Mouse (Mus musculus) heart, postnatal 10 days (tissue): ENCODE measurements around the gene Oosp2. TPM values are rescaled to one million over a fixed set of nuclear protein-coding genes. Genes with fewer than 3 reads are reported as not detected.

ENCODE experiments used
- DNase-seq, 2 experiments: peaks; one replicate each; pipeline ENCODE4 v3.0.0; 2021
- intact Hi-C: fragments of 180-260 bp; cut with DNase I; formaldehyde crosslinking; loops from one replicate; pipeline ENCODE4 v1.15.1; 2025
- total RNA-seq, 2 experiments: library from RNA; stranded (reverse); gene quantifications; 2 replicates each; pipeline ENCODE4 v1.2.3; 2021

Gene Oosp2
- total RNA-seq, 2 experiments from 2014 or later: not detected

DNA sequence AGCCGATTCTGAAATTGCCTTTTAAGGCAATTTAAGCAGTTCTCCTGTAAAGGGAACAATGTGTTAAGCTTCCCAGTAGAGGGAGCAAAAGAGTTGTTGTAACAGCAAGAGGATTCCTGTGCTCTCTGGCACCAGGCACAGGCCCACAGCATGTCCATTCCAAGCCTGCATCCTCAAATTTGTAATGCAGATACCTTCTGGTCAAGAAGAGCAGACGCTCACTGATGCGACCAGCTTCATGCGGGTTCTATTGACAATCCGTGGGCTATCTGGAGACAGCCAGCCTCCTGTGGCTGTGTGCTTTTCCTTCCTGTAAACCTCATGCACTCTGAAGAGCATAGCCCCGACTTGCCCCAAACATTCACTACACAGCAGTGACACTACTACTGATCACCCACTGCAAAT is 48.8 kb downstream of the Oosp2 start:
- intact Hi-C loops: loop anchor here (5.0 kb wide), 1 partner anchor 396 kb away; no protein-coding TSS in a partner anchor
- peak; percentile 17 to 43 for DNase-seq

DNA sequence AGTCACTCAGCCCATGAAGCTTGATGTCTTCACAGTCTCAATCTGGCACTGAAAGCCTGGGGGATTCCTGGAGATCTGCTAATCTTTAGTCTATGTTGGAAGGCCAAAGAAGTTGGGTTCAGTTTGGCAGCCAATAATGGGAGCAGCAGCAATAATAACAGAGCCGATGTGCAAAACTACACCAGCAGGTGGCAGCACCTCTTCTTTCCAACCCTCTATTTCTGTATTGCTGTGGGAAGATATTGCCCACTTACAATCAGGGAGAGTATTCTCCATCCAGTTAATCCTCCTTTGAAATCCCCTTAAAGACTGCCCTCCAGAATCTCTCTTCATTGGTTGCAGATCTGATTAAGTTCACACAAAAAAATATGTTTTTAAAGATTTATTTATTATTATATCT is 52.2 kb downstream of the Oosp2 start:
- peak; percentile 19 to 50 for DNase-seq
- intact Hi-C loops: no loop called here

DNA sequence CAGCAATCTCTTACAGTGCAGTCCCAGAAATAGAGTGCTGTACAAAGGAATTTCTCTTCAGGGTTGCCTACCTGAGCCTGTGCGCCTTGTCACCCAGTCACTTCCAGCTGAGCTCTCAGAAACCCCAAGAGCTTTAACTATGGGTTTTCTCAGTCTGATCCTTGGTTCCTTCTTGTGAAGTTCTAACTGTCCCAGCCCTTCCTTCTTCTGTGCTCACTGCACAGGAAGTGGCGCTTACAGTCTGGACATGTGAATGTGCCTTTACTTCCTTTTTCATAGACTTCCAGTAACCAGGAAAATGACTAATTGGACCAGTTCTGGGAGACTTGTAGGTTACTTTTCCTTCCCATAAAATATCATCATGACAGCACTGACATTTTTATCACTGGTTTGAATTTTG is 55.8 kb downstream of the Oosp2 start, which contains the start of gene Ms4a6d:
TSS of gene Ms4a6d (minus strand) at position 247 of the 400 bp plus-strand sequence.
- DNase-seq: no peak
- intact Hi-C loops: loop anchor here (5.0 kb wide), 1 partner anchor 252 kb away; no protein-coding TSS in a partner anchor

DNA sequence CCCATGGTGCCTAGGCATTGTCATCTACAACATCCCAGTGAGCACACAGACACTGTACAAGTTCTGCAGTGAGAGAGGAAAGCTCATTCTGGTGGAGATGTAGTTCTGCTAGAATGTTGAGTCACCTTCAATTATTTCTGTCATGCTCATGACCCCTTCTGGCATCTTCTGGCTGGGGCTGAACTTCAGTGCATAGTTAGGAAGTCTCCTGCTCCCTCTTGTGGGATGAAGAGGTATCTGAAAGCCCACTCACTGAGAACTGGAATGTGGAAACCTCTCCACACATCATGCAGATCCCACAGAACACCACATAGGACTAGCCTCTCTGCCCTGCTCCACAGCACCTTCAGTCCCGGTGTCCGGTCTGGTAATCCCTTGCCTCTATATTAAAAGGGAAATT is 58.3 kb downstream of the Oosp2 start:
- peak; percentile 49 to 51 for DNase-seq
- intact Hi-C loops: loop anchor here (5.0 kb wide), 1 partner anchor 250 kb away; no protein-coding TSS in a partner anchor

DNA sequence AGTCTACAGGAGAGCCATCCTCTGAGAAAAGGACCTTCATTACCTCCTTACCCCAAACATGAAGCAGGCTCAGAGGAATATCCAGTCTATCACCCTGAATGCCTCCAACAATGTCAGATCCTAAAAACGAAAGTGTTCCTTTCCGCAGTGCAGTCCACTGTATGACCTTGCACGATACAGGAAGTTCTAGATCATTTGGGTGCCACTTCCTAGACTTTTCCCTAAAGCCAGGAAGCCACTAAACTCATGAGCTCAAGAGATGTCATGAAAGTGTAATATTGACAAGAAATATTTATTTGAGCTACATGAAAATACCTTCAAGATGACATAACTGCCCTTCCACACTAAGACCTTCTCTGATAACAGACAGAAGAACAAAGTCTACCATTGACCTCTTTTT is 59.0 kb downstream of the Oosp2 start:
- no peak for DNase-seq
- intact Hi-C loops: loop anchor here (5.0 kb wide), 1 partner anchor 249 kb away; no protein-coding TSS in a partner anchor

Other genes with a start within 250 kb of the Oosp2 start
- gene Ms4a4b, start 217.0 kb downstream of the Oosp2 start, total RNA-seq: 1 to 10 TPM; 1.1 to 2.4 TPM
- gene Ms4a6c, start 191.2 kb downstream of the Oosp2 start, total RNA-seq: 1 to 10 TPM; 5.5 to 7.1 TPM
- gene Gm8369, start 174.6 kb downstream of the Oosp2 start, total RNA-seq: under 1 TPM in 1 of 2 experiments, not detected in 1; 0.24 TPM
- gene Ms4a6b, start 144.0 kb downstream of the Oosp2 start, total RNA-seq: 1 to 10 TPM; 2.9 to 4.7 TPM
- gene Ms4a4d, start 123.8 kb downstream of the Oosp2 start, total RNA-seq: 1 to 10 TPM; 1.5 TPM
- 1 to 10 TPM; 1.5 to 2.7 TPM for gene Ms4a6d, start 55.7 kb downstream of the Oosp2 start, total RNA-seq
- under 1 TPM in 1 of 2 experiments, not detected in 1; 0.47 TPM for gene Ms4a2, start 36.8 kb downstream of the Oosp2 start, total RNA-seq
- not detected for gene Ms4a3, start 19.7 kb downstream of the Oosp2 start, total RNA-seq
- gene Oosp1, start 30.6 kb upstream of the Oosp2 start, total RNA-seq: not detected
- not detected for gene Oosp3, start 36.5 kb upstream of the Oosp2 start, total RNA-seq
- gene Gif, start 87.0 kb upstream of the Oosp2 start, total RNA-seq: not detected
- 10 to 100 TPM; 90.2 to 93.8 TPM for gene Mrpl16, start 109.8 kb upstream of the Oosp2 start, total RNA-seq
- gene Stx3, start 158.8 kb upstream of the Oosp2 start, total RNA-seq: 1 to 10 TPM; 5.9 to 8.4 TPM
- not detected for gene Olfr1417, start 178.7 kb upstream of the Oosp2 start, total RNA-seq
- not detected for gene Olfr1418, start 200.5 kb upstream of the Oosp2 start, total RNA-seq
- not detected for gene Olfr1419, start 214.5 kb upstream of the Oosp2 start, total RNA-seq
- gene Olfr1420, start 226.0 kb upstream of the Oosp2 start, total RNA-seq: not detected